Mouse (Mus musculus): Measurements from ENCODE around the gene Man2a2.

DNA sequence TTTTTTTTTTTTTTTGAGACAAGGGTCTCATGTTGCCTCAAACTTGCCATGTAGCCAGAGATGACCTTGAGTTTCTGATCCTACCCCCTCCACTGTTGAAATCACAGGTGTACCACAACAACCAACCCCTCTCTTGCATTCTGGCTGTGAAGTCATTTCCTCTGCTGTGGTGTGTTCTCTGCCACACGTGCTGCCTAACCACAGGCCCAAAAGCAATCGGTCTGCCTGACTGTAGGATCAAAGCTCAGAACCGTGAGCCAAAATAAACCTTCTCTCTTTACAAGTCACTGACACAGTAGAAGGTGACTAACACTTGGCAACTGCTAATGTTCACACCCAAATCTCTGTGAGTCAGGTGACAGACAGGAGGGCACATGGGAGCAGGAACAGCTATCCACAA is 10.7 kb downstream of the Man2a2 start:
- no peak for TF ChIP-seq CTCF (IDR thresholded peaks at IDR 0.05; ENCODE audit: extremely low read depth, insufficient read length, insufficient replicate concordance, low read depth, low read length)
- no peak for TF ChIP-seq POLR2A (IDR thresholded peaks at IDR 0.05; ENCODE audit: low read depth, low read length)

Measured in small intestine, adult 2 months (tissue).